ENCODE assay signal across 13 mouse cellular contexts in genomic region chr7:129918240-129919200, GRCm38 (mm10).
DNase-seq lines count a peak whose midpoint lies in the region; ATAC-seq and TF ChIP-seq lines count a peak whose summit lies in the region.
"Had no signal": no experiment of that assay in that cellular context is flagged by ENCODE, and none has a peak within 500 bp of the region (broad histone marks: within the 10 kb centered on the region; RNA-seq: fewer than 3 reads in every experiment).

No protein-coding gene starts in this region.

- no peaks in the 10 kb centered on the region for H3K9me3 ChIP-seq in heart, embryonic 12.5 days (replicated peaks)
- no peaks in the 10 kb centered on the region for H3K9me3 ChIP-seq in intestine, embryonic 15.5 days
- H3K9me3 ChIP-seq: hindbrain, embryonic 15.5 days; stomach, embryonic 15.5 days had no signal

- no peak overlapping the region for H3K27ac ChIP-seq in gastrocnemius, adult 2 months
- peak overlapping the region; percentile 29; the same call in 1 of the 2 replicates for H3K27ac ChIP-seq in cerebellum, adult 2 months (ENCODE audit: insufficient read depth, low read length)
- no peak overlapping the region for H3K27ac ChIP-seq in heart, embryonic 12.5 days (ENCODE audit: poor library complexity, severe bottlenecking)
- no peak overlapping the region for H3K27ac ChIP-seq in intestine, embryonic 15.5 days
- H3K27ac ChIP-seq in heart, adult 2 months: no peak overlapping the region
- H3K27ac ChIP-seq: hindbrain, embryonic 15.5 days; stomach, embryonic 15.5 days had no signal

- H3K27me3 ChIP-seq in cerebellum, adult 2 months (ENCODE audit: control insufficient read depth, insufficient read depth, low read length): no peaks in the 10 kb centered on the region
- no peaks in the 10 kb centered on the region for H3K27me3 ChIP-seq in heart, embryonic 12.5 days (replicated peaks)
- H3K27me3 ChIP-seq in intestine, embryonic 15.5 days (replicated peaks): no peaks in the 10 kb centered on the region
- no peaks in the 10 kb centered on the region for H3K27me3 ChIP-seq in heart, adult 2 months (ENCODE audit: control insufficient read depth, insufficient read depth, low read length)
- H3K27me3 ChIP-seq: hindbrain, embryonic 15.5 days; stomach, embryonic 15.5 days had no signal

- H3K4me3 ChIP-seq in gastrocnemius, adult 2 months: no peak overlapping the region
- H3K4me3 ChIP-seq in cerebellum, adult 2 months (replicated peaks; ENCODE audit: insufficient read depth, low read depth, low read length): no peak overlapping the region
- H3K4me3 ChIP-seq in heart, embryonic 12.5 days: no peak overlapping the region
- H3K4me3 ChIP-seq in intestine, embryonic 15.5 days (replicated peaks): no peak overlapping the region
- H3K4me3 ChIP-seq in heart, adult 2 months: no peak overlapping the region
- H3K4me3 ChIP-seq: erythroblast, embryonic 14.5 days; hindbrain, embryonic 15.5 days; stomach, embryonic 15.5 days had no signal

- no peak overlapping the region for H3K9ac ChIP-seq in heart, embryonic 12.5 days
- H3K9ac ChIP-seq in intestine, embryonic 15.5 days: no peak overlapping the region
- no peak overlapping the region for H3K9ac ChIP-seq in heart, adult 2 months (ENCODE audit: low read depth, low read length)
- H3K9ac ChIP-seq: hindbrain, embryonic 15.5 days; stomach, embryonic 15.5 days had no signal

- WGBS in cerebellum, adult 2 months: 28% methylated on average over 18 of the region's 18 CpGs
- 84% methylated on average over 18 of the region's 18 CpGs for WGBS in heart, embryonic 12.5 days
- WGBS in intestine, embryonic 15.5 days: 88% methylated on average over 18 of the region's 18 CpGs
- WGBS in heart, adult 2 months: 79% methylated on average over 18 of the region's 18 CpGs

- no peak for ATAC-seq in heart, embryonic 12.5 days (ENCODE audit: insufficient number of reproducible peaks, low FRiP score)
- ATAC-seq in intestine, embryonic 15.5 days: no peak
- ATAC-seq: CD4-positive, CD25-positive, alpha-beta regulatory T cell, adult 4 months had no signal

- intact Hi-C loops in gastrocnemius, adult 2 months (cut with DNase I): no loop called here
- intact Hi-C loops in heart, adult 2 months (cut with DNase I): no loop called here

- H3K79me2 ChIP-seq in heart, adult 2 months (replicated peaks; ENCODE audit: control insufficient read depth, insufficient read depth, low read length): no peaks in the 10 kb centered on the region

- no peak for TF ChIP-seq CTCF in gastrocnemius, adult 2 months (IDR thresholded peaks at IDR 0.05)
- no peak for TF ChIP-seq CTCF in cerebellum, adult 2 months (IDR thresholded peaks at IDR 0.05; ENCODE audit: borderline replicate concordance, insufficient read depth, low read depth, low read length)
- no peak for TF ChIP-seq CTCF in heart, adult 2 months (IDR thresholded peaks at IDR 0.05)

- TF ChIP-seq POLR2A in cerebellum, adult 2 months (IDR thresholded peaks at IDR 0.05; ENCODE audit: borderline replicate concordance, insufficient read depth, low read length): no peak
- no peak for TF ChIP-seq POLR2A in heart, adult 2 months (IDR thresholded peaks at IDR 0.05; ENCODE audit: insufficient read depth, low read depth, low read length)

- no peak overlapping the region for H3K4me2 ChIP-seq in heart, embryonic 12.5 days
- no peak overlapping the region for H3K4me2 ChIP-seq in intestine, embryonic 15.5 days (replicated peaks)
- H3K4me2 ChIP-seq: hindbrain, embryonic 15.5 days; stomach, embryonic 15.5 days had no signal

- no peak for TF ChIP-seq EP300 in heart, adult 2 months (IDR thresholded peaks at IDR 0.05; ENCODE audit: insufficient read depth, low read depth, low read length)

- H3K4me1 ChIP-seq in cerebellum, adult 2 months (ENCODE audit: control insufficient read depth, insufficient read depth, low read length): peaks cover 5% of the 10 kb centered on the region; the same call in 1 of the 2 replicates
- H3K4me1 ChIP-seq in heart, embryonic 12.5 days (replicated peaks): no peaks in the 10 kb centered on the region
- 0 out of 2 replicates have a peak, but pooled peaks cover 3% of the 10 kb centered on the region for H3K4me1 ChIP-seq in intestine, embryonic 15.5 days (replicated peaks)
- no peaks in the 10 kb centered on the region for H3K4me1 ChIP-seq in heart, adult 2 months (ENCODE audit: control insufficient read depth, insufficient read depth, low read length)
- H3K4me1 ChIP-seq: stomach, embryonic 15.5 days had no signal

- peak; percentile 36 for DNase-seq in gastrocnemius, adult 2 months
- no peak for DNase-seq in gastrocnemius, adult 8-10 months (ENCODE audit: low spot score in 2 of 2)
- DNase-seq in 3T3-L1 (ENCODE audit: low read depth, low spot score): peak; percentile 2
- DNase-seq in cerebellum, adult 2 months: peak; percentile 47 to 70
- peak; percentile 50 to 84 for DNase-seq in layer of hippocampus, adult 18-20 months (ENCODE audit: low spot score in 2 of 2)
- DNase-seq in heart, adult 2 months: no peak
- DNase-seq: lung, postnatal 4 days had no signal

- H3K36me3 ChIP-seq in heart, embryonic 12.5 days: no peaks in the 10 kb centered on the region
- no peaks in the 10 kb centered on the region for H3K36me3 ChIP-seq in intestine, embryonic 15.5 days
- no peaks in the 10 kb centered on the region for H3K36me3 ChIP-seq in heart, adult 2 months (ENCODE audit: control insufficient read depth, insufficient read depth, low read length)
- H3K36me3 ChIP-seq: hindbrain, embryonic 15.5 days; stomach, embryonic 15.5 days had no signal

Comparison
In these comparisons a context has a peak if more than half of its experiments do, and no peak if none do; other contexts are left out.
1. DNase-seq: peak in gastrocnemius, adult 2 months (single experiment), 3T3-L1 (single experiment), cerebellum, adult 2 months (2 of 2) and layer of hippocampus, adult 18-20 months (2 of 2); none in gastrocnemius, adult 8-10 months (0 of 2) and heart, adult 2 months (0 of 2).